Mouse (Mus musculus): ENCODE results near the gene Ceacam1. TPM values are rescaled to one million over a fixed set of nuclear protein-coding genes. Genes with fewer than 3 reads are reported as not detected.
A peak's percentile ranks its signal among the peaks of the same experiment; 100 is the strongest.
"Not testable (repeated sequence)": the region's sequence is repeated elsewhere in the genome, so short reads cannot be mapped to it uniquely, and the experiment has no call there.

Gene Ceacam1
- total RNA-seq (2015) (309 and 334 TPM in 2 replicates), total RNA-seq (2017) (89.9 and 122 TPM in 2 replicates)

GRCm38 (mm10) chr7:25477091-25477751 is at the start of gene Ceacam1:
Gene Ceacam1 (minus strand): TSS chr7:25477603.
- peak; percentile 96 for ATAC-seq (ENCODE audit: poor library complexity, severe bottlenecking)

GRCm38 (mm10) chr7:25516070-25516777 is 38.8 kb upstream of the Ceacam1 start:
- not testable (repeated sequence) for ATAC-seq (ENCODE audit: poor library complexity, severe bottlenecking)

DNA sequence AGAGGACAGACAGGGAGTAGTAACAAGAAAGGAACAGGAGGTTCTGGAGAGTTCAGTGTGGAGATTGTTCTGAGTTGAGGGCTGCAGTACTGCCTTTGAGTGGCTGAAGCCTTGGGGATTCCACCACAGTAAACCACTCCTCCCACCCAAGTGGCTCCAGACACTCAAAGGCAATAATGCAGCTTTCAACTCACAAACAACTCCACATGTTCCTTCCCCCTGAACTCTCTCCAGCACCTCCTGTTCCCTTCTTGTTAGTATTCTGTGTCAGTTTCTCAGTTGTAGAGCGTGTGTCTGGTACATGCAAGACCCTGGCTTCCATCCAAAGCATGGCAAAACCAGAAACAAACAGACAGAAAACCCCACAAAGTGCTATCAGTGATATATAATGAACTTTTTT is 38.3 kb upstream of the Ceacam1 start:
- not testable (repeated sequence) for ATAC-seq (ENCODE audit: poor library complexity, severe bottlenecking)

DNA sequence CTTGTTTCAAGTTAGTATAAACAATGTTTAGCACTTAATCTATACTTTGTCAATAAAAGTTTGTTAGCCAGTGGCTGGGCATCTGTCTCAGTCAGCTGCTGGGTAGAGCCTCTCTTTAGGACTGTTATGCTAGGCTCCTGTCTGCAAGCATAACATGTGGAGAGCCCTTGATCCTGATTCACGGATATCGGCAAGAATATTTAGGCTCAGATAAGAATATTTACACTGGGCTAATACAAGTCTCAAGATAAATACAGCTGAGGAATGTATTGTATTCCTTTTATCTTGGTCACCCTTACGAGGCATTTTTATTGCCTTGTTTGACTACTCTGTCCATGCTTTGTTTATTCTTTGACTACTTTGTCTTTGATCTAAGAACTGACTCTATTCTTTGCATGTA is 32.5 kb upstream of the Ceacam1 start:
- no peak for ATAC-seq (ENCODE audit: poor library complexity, severe bottlenecking)

DNA sequence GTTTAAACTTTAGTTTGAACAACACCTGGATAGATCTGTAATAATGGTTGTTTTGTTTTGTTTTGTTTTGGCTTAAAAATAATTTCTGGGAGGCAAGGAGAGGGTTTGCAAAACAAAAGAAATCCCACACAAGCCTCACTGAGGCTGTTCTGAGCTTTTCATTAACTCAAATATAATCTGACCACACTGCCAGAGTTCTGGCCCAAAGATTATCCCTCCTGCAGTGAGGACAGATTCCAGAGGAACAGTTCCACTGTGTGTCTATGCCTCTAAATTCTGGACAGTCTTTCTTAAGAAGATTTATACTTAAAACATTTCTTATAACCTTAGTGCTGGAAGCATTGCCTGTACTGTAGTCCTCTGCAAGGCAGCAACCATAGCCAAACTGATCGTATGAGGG is 17.2 kb upstream of the Ceacam1 start:
- ATAC-seq (ENCODE audit: poor library complexity, severe bottlenecking), result no peak

DNA sequence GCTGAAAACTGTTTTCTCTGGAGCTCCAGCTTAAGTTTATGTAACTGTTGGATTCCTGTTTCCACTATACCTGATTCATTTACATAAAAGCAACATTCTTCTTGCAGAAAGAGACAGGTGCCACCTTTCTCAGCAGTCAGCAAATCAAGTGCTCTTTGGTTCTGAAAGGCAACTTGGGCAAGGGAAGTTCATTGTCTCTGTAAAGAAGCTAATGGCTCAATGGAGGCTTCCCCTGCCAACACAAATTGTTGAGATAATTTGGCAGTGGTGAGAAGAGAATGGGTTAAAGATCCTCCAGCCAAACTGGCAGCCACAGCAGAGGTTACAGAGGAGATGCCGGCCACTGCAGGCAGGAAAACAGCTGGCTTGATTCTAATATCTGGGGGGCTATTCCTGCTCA is 13.3 kb upstream of the Ceacam1 start:
- ATAC-seq (ENCODE audit: poor library complexity, severe bottlenecking), result not testable (repeated sequence)

DNA sequence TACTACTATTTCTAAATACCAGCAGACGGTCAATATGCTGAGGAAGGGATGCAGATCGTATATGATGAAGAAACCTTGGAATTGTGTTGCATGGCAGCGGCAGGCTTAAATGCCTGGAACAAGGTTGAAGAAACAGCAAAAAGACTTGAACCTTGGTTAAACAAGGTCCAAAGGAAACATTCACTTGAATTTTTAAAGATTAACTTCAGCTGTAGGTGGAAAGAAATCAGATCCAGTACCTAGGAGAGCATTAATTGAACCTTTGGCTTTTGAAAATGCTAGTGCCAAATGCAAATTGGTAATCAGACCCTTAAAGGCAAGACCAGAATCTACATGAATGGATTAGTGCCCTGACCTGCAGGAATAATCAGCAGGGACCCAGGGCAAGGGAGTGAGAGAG is 12.0 kb upstream of the Ceacam1 start:
- ATAC-seq (ENCODE audit: poor library complexity, severe bottlenecking), result not testable (repeated sequence)

DNA sequence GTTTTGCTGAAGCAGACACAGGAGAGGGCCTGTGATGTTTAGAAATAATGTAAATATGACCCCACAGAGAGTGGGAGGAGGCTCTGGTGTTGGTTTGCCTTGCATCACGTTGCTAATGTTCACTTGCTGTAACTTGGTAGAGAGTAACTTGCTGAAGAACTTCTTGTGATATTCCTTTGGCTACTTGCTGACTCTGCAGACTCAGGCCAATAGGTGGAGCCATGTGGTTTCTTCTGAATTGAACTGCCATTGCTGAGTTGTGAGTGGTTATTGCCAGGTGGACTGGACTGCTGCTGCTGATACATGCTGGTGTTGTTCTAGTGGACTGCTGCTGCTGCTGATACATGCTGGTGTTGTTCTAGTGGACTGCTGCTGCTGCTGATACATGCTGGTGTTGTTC is 8.8 kb upstream of the Ceacam1 start:
- ATAC-seq (ENCODE audit: poor library complexity, severe bottlenecking), result no peak

DNA sequence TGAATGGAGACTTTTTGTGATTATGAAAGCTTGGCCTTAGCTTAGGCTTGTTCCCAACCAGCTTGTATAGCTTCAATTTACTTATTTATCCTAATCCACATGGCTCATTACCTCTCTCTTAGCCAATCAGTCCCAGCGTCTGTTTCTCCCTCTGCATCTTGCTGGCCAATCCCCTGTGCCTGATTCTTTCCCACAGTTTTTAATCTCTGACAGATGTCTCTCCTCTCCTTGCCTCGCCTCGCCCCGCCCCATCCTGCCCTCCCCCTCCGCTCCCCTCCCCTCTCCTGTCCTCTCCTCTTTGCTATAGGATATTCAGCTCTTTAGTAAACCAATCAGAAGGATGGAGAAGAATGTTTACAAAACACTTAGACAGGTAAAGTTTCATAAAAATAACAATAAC is 7.7 kb upstream of the Ceacam1 start:
- ATAC-seq (ENCODE audit: poor library complexity, severe bottlenecking), result no peak

GRCm38 (mm10) chr7:25483133-25483735 is 5.8 kb upstream of the Ceacam1 start:
- no peak for ATAC-seq (ENCODE audit: poor library complexity, severe bottlenecking)

DNA sequence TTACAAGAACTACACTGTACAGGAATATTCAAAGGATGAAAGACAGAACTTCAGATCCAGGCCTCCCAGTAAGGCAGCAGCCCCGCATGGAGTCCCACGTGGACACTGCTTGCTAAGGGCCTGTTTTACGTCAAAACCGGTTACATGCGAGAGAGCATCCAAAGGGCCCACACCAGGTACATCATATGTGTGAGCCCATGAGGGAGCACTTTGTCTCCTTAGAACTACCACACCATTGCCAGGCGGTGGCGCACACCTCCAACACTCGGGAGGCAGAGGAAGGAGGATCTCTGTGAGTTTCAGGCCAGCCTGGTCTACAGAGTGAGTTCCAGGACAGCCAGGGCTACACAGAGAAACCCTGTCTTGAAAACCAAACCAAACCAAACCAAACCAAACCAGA is 3.4 kb upstream of the Ceacam1 start:
- ATAC-seq (ENCODE audit: poor library complexity, severe bottlenecking), result not testable (repeated sequence)

GRCm38 (mm10) chr7:25479440-25479839 is 2.0 kb upstream of the Ceacam1 start:
- ATAC-seq (ENCODE audit: poor library complexity, severe bottlenecking), result peak; percentile 54

DNA sequence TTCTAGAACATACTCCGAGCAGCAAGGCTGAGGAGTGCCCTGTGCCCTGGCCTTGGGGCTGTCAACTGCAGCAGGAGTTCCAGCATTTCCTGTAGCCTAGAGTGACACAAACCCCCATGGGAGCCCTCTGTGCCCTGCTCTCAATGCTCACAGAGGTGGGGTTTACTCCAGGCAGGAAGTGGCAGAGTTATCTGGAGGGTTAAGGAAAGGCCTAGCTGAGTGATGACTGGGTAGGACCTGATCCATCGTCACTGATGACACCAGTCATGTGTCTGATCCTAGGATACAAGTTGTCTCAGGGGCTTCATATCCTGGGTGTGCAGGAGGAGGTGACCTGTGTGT is 320 bp upstream of the Ceacam1 start:
- peak; percentile 61 for ATAC-seq (ENCODE audit: poor library complexity, severe bottlenecking)

GRCm38 (mm10) chr7:25471821-25472220 is 5.6 kb downstream of the Ceacam1 start:
- not testable (repeated sequence) for ATAC-seq (ENCODE audit: poor library complexity, severe bottlenecking)

- not testable (repeated sequence) for ATAC-seq (ENCODE audit: poor library complexity, severe bottlenecking)
These were observed 11.8 kb downstream of the Ceacam1 start for GRCm38 (mm10) chr7:25465586-25465985.

GRCm38 (mm10) chr7:25465010-25465409 is 12.4 kb downstream of the Ceacam1 start:
- no peak for ATAC-seq (ENCODE audit: poor library complexity, severe bottlenecking)

DNA sequence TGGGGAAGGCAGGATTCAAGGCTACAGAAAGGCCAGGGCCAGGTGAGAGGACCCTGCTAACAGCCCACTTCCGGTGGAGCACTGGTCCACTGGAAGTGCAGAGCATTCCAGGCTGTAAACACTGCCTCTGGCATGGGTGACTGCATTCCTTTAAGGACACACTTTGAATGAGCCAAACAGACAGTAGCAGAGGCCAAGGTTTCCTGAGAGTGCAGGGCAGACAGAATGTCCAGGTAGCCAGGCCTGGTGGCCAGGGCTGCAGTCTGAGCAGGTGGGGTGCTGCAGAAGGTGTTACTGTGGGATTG is 15.4 kb downstream of the Ceacam1 start:
- not testable (repeated sequence) for ATAC-seq (ENCODE audit: poor library complexity, severe bottlenecking)

GRCm38 (mm10) chr7:25461336-25462032 is 15.9 kb downstream of the Ceacam1 start:
- ATAC-seq (ENCODE audit: poor library complexity, severe bottlenecking), result not testable (repeated sequence)

DNA sequence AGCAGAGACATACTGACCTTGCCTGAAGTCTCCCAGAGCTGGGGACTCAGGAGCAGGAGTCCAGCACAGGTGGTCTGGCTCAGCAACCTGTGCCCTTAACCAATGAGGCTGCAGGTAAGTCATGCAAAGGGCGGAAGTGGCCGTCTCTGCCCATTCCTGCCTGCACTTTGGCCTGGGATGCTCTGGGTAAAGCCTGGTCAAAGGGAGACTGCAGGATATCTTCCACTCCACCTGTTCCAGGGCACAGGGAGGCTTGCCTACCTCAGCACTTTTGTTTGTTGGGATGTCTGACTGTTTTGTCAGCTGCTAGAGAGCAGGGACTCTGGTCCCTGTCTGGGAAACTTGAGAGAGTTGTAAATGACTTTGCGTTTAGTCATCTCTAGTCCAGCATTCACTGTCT is 25.3 kb downstream of the Ceacam1 start:
- no peak for ATAC-seq (ENCODE audit: poor library complexity, severe bottlenecking)

- ATAC-seq (ENCODE audit: poor library complexity, severe bottlenecking), result no peak
These were observed 27.2 kb downstream of the Ceacam1 start for GRCm38 (mm10) chr7:25449913-25450890.

- no peak for ATAC-seq (ENCODE audit: poor library complexity, severe bottlenecking)
These were observed 36.6 kb downstream of the Ceacam1 start for GRCm38 (mm10) chr7:25440816-25441153.
